Mouse (Mus musculus) forebrain, embryonic 12.5 days (tissue): ENCODE measurements around the gene Epo. TPM values are rescaled to one million over a fixed set of nuclear protein-coding genes. Genes with fewer than 3 reads are reported as not detected.

Source experiments
- ATAC-seq: fragments of 200-750 bp; cut with Nextera tagmentation; 2 replicates; pipeline ENCODE4 v1.8.0; 2017; ENCODE audit warnings: moderate TSS enrichment; ENCODE audit not compliant: low FRiP score
- H3K27ac ChIP-seq: fragments of 300-500 bp; sonication (generic); 2 replicates; pipeline ENCODE4 v1.5.1; 2016; ENCODE audit warnings: mild to moderate bottlenecking
- H3K27me3 ChIP-seq: fragments of 300-500 bp; sonication (generic); 2 replicates; pipeline ENCODE4 v1.6.1; 2016; ENCODE audit warnings: mild to moderate bottlenecking
- H3K36me3 ChIP-seq: fragments of 300-500 bp; sonication (generic); replicated peaks from 2 replicates; pipeline ENCODE4 v1.6.1; 2016; ENCODE audit warnings: mild to moderate bottlenecking
- H3K4me1 ChIP-seq: fragments of 300-500 bp; sonication (generic); 2 replicates; pipeline ENCODE4 v1.6.1; 2016
- H3K4me2 ChIP-seq: fragments of 300-500 bp; sonication (generic); 2 replicates; pipeline ENCODE4 v1.6.1; 2016; ENCODE audit warnings: mild to moderate bottlenecking, moderate library complexity
- H3K4me3 ChIP-seq: fragments of 300-500 bp; sonication (generic); replicated peaks from 2 replicates; pipeline ENCODE4 v1.5.1; 2016; ENCODE audit warnings: mild to moderate bottlenecking
- H3K9ac ChIP-seq: fragments of 300-500 bp; sonication (generic); 2 replicates; pipeline ENCODE4 v1.6.1; 2016; ENCODE audit warnings: mild to moderate bottlenecking
- H3K9me3 ChIP-seq: fragments of 300-500 bp; sonication (generic); 2 replicates; pipeline ENCODE4 v1.6.1; 2016
- WGBS: fragments of 180-500 bp; shearing (Covaris S2); methylation state at CpG from one replicate; pipeline ENCODE4 v1.1.7; 2016; 5-methylcytosine and 5-hydroxymethylcytosine counted together
- polyA plus RNA-seq: library from polyadenylated mRNA; unstranded; fragments of >200 nt; fragmentation: Nextera tagmentation; extraction: Ambion mirVana; gene quantifications from 2 replicates; pipeline ENCODE4 v1.2.1, GENCODE M21; 2016

Epo gene
- polyA plus RNA-seq, 1 experiment from 2014 or later = 0.38 TPM

DNA sequence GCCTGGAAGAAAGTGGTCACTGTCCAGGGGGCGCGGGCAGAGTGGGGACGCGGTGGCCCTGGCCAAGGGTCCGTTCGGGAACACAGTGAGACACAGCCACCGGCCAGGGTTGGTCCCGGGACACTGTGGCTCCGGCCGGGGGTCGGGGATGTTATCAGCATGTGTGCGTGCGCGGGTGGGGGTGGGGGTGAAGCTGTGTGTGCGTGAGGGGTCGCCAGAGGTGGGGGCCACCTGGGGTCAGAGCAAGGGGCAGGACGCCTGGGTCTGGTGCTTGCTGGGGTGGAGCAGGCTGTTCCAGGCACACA, 47.2 kb downstream of the Epo start:
- no peak for ATAC-seq
- WGBS = 2% methylated on average over 17 of the region's 17 CpGs
- H3K4me3 ChIP-seq = peak overlapping the region; percentile 34
- H3K4me2 ChIP-seq = peak overlapping the region; percentile 61
- H3K9me3 ChIP-seq = no peaks in the 10 kb centered on the region
- no peaks in the 10 kb centered on the region for H3K36me3 ChIP-seq
- H3K4me1 ChIP-seq = peaks cover 20% of the 10 kb centered on the region
- no peak overlapping the region for H3K27ac ChIP-seq
- H3K9ac ChIP-seq = peak overlapping the region; percentile 44; the same call in 1 of the 2 replicates
- H3K27me3 ChIP-seq = peaks cover 18% of the 10 kb centered on the region; the same call in 1 of the 2 replicates

DNA sequence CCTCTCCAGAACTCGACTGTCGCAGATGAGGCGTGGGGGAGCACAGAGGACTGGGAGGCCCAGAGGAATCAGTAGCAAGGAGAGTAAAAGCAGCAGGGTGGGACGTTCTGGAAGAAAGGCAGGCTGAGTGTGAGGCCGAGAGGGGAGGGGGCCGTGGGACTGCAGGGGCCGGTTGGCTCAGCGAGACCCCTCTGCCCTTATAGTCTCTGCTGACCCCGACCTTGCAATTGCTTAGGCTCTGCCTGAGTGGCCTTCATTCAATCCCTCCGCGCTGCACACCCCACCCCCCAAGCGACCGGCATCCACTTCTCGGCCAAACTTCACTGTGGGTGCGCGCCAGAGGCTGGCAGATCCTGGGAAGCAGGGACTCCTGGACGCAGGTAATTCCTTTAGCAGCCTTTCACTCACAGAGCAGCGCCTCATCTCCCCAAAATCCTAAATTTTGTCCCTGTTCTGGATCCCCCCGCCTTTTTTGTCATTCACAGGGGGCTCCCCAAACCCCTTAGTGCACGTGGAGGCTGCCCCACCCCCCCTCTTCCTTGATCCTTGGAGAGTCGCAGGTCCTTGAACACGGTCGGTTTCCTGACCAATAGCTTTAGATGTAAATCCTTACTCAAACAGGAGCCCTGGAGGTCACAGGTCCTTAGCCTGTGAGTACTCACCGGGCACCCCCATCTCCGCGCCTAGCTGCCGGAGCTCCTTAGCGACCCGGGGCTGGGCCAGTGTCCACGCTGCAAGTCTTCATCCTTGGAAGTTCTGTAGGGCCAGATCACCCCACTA, 47.8 kb downstream of the Epo start:
- WGBS = 3% methylated on average over 30 of the region's 30 CpGs

GRCm38 (mm10) chr5:137481897-137482296, 51.1 kb downstream of the Epo start:
- no peak for ATAC-seq
- WGBS = 14% methylated on average over 8 of the region's 8 CpGs
- no peak overlapping the region for H3K27ac ChIP-seq

More for the DNA sequence above, 47.8 kb downstream of the Epo start:
- H3K36me3 ChIP-seq = no peaks in the 10 kb centered on the region
- peak overlapping the region; percentile 61 for H3K4me2 ChIP-seq
- ATAC-seq = no peak
- peak overlapping the region; percentile 34 for H3K4me3 ChIP-seq
- H3K27ac ChIP-seq = no peak overlapping the region
- peaks cover 20% of the 10 kb centered on the region for H3K4me1 ChIP-seq
- peak overlapping the region; percentile 44 for H3K9ac ChIP-seq
- H3K27me3 ChIP-seq = peaks cover 18% of the 10 kb centered on the region; the same call in 1 of the 2 replicates
- H3K9me3 ChIP-seq = no peaks in the 10 kb centered on the region

DNA sequence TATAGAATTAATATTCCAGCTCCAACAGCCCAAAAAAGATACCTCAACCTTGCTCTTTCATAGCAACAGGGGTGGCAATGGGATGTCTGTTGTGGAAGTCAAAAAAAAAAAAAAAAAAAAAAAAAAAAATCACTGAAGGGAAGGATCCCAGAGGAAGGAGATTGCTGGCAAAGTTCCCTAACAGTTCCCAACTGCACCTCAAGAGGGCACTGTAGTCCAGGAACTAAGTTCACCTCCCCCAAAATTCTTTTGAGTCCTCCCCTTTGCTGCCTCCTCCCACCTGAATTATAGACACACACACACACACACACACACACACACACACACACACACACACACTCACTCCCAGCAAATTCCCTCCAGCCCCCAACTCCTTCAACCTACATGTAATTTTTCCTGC, 51.9 kb downstream of the Epo start:
- H3K27ac ChIP-seq = no peak overlapping the region
- no peak overlapping the region for H3K4me3 ChIP-seq
- H3K4me1 ChIP-seq = peaks cover 20% of the 10 kb centered on the region
- no peak overlapping the region for H3K9ac ChIP-seq
- H3K4me2 ChIP-seq = no peak overlapping the region
- H3K27me3 ChIP-seq = peaks cover 13% of the 10 kb centered on the region; the same call in 1 of the 2 replicates
- no peaks in the 10 kb centered on the region for H3K9me3 ChIP-seq
- no peaks in the 10 kb centered on the region for H3K36me3 ChIP-seq
- no peak for ATAC-seq

More at GRCm38 (mm10) chr5:137481897-137482296, 51.1 kb downstream of the Epo start:
- H3K4me1 ChIP-seq = peaks cover 20% of the 10 kb centered on the region
- H3K4me2 ChIP-seq = no peak overlapping the region
- H3K27me3 ChIP-seq = peaks cover 18% of the 10 kb centered on the region; the same call in 1 of the 2 replicates
- no peak overlapping the region for H3K9ac ChIP-seq
- H3K36me3 ChIP-seq = no peaks in the 10 kb centered on the region
- no peak overlapping the region for H3K4me3 ChIP-seq
- no peaks in the 10 kb centered on the region for H3K9me3 ChIP-seq

GRCm38 (mm10) chr5:137476964-137477363, 56.1 kb downstream of the Epo start, which contains the start of gene Zan:
Gene Zan, minus strand, starts transcription at chr5:137477064.
- Histone ChIP-seq H3K9ac (no peak within 1 kb of the TSS), H3K4me1 (peaks cover 6% of the 10 kb centered on the region), H3K27me3 (0 out of 2 replicates have a peak, but pooled peaks cover 2% of the 10 kb centered on the region), H3K4me3 (no peak within 1 kb of the TSS), H3K27ac (no peak within 1 kb of the TSS), H3K4me2 (no peak within 1 kb of the TSS), H3K36me3 (no peaks in the 10 kb centered on the region), H3K9me3 (no peaks in the 10 kb centered on the region)
- WGBS = 93% methylated on average over 5 of the region's 5 CpGs
- ATAC-seq = no peak

DNA sequence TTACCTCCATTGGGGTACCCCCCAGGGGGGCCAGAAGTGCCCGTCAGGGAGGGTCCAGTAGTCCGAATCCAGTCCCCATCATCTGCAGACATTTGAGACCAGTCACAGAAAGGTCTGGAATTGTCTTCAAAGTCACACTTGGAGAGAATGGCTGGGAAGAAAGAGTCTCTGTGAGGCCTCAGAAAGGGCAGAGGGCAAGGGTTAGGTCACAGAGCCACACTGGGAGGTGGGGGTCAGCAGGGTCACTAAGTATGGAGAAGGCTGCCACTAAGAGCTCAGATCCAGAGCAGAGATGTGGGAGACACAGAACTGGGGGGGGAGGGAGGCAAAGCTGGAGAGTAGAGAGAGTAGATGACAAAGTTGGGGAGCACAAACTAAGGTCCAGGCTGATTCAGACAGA, 58.7 kb downstream of the Epo start:
- no peaks in the 10 kb centered on the region for H3K9me3 ChIP-seq
- ATAC-seq = no peak
- no peaks in the 10 kb centered on the region for H3K27me3 ChIP-seq
- H3K4me1 ChIP-seq = no peaks in the 10 kb centered on the region
- no peak overlapping the region for H3K27ac ChIP-seq
- WGBS = 18% methylated on average over 2 of the region's 2 CpGs
- H3K4me3 ChIP-seq = no peak overlapping the region
- H3K9ac ChIP-seq = no peak overlapping the region
- no peaks in the 10 kb centered on the region for H3K36me3 ChIP-seq
- H3K4me2 ChIP-seq = no peak overlapping the region

DNA sequence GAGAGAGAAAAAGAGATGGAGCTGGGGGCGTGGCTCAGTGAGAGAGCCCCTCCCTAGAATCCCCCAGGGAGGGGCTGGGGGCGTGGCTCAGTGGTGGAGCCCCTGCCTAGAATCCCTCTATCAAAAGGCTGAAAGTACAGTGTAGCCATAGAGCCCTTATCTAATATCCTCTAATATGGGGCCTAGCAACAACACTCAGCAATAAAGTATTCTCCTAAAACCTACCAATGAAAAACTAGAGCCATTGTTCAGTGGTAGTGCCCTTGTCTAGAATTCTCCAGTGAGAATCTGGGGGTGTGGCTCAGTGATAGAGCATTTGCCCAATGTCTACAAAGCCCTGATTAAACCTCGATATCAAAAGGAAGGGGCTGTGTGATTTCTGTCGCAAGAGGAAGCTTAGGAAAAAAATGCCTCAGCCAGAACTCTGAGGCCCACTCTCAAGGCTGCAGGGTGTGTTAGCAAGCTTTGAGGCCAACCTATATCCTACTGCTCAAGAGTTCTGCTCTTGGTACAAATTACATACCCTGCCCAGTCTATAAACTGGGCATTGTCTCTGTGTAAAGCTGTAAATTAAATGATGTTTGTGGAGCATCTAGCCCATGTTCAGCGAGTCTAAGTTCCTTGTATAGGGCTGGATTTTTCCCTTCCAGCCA, 60.7 kb downstream of the Epo start:
- Histone ChIP-seq H3K27me3 (no peaks in the 10 kb centered on the region), H3K9me3 (no peaks in the 10 kb centered on the region), H3K4me1 (no peaks in the 10 kb centered on the region), H3K4me2 (no peak overlapping the region), H3K36me3 (no peaks in the 10 kb centered on the region), H3K27ac (no peak overlapping the region), H3K4me3 (no peak overlapping the region), H3K9ac (no peak overlapping the region)
- ATAC-seq = no peak
- WGBS = 67% methylated on average over 5 of the region's 5 CpGs

- Histone ChIP-seq H3K4me2 (no peak overlapping the region), H3K27ac (no peak overlapping the region), H3K27me3 (no peaks in the 10 kb centered on the region), H3K36me3 (no peaks in the 10 kb centered on the region), H3K9ac (no peak overlapping the region), H3K9me3 (no peaks in the 10 kb centered on the region), H3K4me3 (no peak overlapping the region), H3K4me1 (no peaks in the 10 kb centered on the region)
- 94% methylated on average over 6 of the region's 6 CpGs for WGBS
- ATAC-seq = no peak
Observed at GRCm38 (mm10) chr5:137466946-137467345, 66.1 kb downstream of the Epo start.

GRCm38 (mm10) chr5:137465049-137465448, 68.0 kb downstream of the Epo start:
- no peak overlapping the region for H3K27ac ChIP-seq
- H3K4me2 ChIP-seq = no peak overlapping the region
- 66% methylated on average over 3 of the region's 3 CpGs for WGBS
- H3K4me3 ChIP-seq = no peak overlapping the region
- no peak for ATAC-seq
- no peak overlapping the region for H3K9ac ChIP-seq
- no peaks in the 10 kb centered on the region for H3K27me3 ChIP-seq
- no peaks in the 10 kb centered on the region for H3K36me3 ChIP-seq
- H3K9me3 ChIP-seq = no peaks in the 10 kb centered on the region
- no peaks in the 10 kb centered on the region for H3K4me1 ChIP-seq

- no peak overlapping the region for H3K4me3 ChIP-seq
- no peaks in the 10 kb centered on the region for H3K9me3 ChIP-seq
- H3K9ac ChIP-seq = no peak overlapping the region
- H3K27me3 ChIP-seq = no peaks in the 10 kb centered on the region
- no peak overlapping the region for H3K27ac ChIP-seq
- H3K4me1 ChIP-seq = no peaks in the 10 kb centered on the region
- no peak overlapping the region for H3K4me2 ChIP-seq
- no peaks in the 10 kb centered on the region for H3K36me3 ChIP-seq
- ATAC-seq = no peak
- 71% methylated on average over 7 of the region's 7 CpGs for WGBS
Observed at GRCm38 (mm10) chr5:137455866-137456591, 77.0 kb downstream of the Epo start.

GRCm38 (mm10) chr5:137455206-137455605, 77.8 kb downstream of the Epo start:
- WGBS = 85% methylated on average over 6 of the region's 6 CpGs
- Histone ChIP-seq H3K4me3 (no peak overlapping the region), H3K27ac (no peak overlapping the region), H3K36me3 (no peaks in the 10 kb centered on the region), H3K4me2 (no peak overlapping the region), H3K9me3 (no peaks in the 10 kb centered on the region), H3K9ac (no peak overlapping the region), H3K27me3 (no peaks in the 10 kb centered on the region), H3K4me1 (no peaks in the 10 kb centered on the region)
- ATAC-seq = no peak

- Histone ChIP-seq H3K27ac (no peak overlapping the region), H3K36me3 (no peaks in the 10 kb centered on the region), H3K4me2 (no peak overlapping the region), H3K27me3 (no peaks in the 10 kb centered on the region), H3K4me3 (no peak overlapping the region), H3K9ac (no peak overlapping the region), H3K4me1 (no peaks in the 10 kb centered on the region), H3K9me3 (no peaks in the 10 kb centered on the region)
- ATAC-seq = no peak
Observed at GRCm38 (mm10) chr5:137445536-137445935, 87.5 kb downstream of the Epo start.
